In genomic region chr9:54738376-54738775, GRCm38 (mm10) we compare ENCODE assay signal across 8 mouse cellular contexts. TPM values are rescaled to one million over a fixed set of nuclear protein-coding genes. Genes with fewer than 3 reads are reported as not detected.
DNase-seq lines count a peak whose midpoint lies in the region; ATAC-seq lines count a peak whose summit lies in the region.

No protein-coding gene starts in this region.

- peak; percentile 17 for DNase-seq in cerebellum, adult 9-11 months
- peak; percentile 61 for DNase-seq in urinary bladder, postnatal 14 days (ENCODE audit: low spot score)
- DNase-seq in urinary bladder, adult 2 months (ENCODE audit: low spot score): no peak
- peak; percentile 48 for DNase-seq in fibroblast of lung, adult 2 months (ENCODE audit: low read depth)
- peak; percentile 60 to 64 for DNase-seq in kidney, postnatal 25 days
- DNase-seq in lung, postnatal 25 days (ENCODE audit: low spot score): peak; percentile 37
- peak; percentile 70 for DNase-seq in testis, postnatal 10 days (ENCODE audit: low spot score)

- ATAC-seq in cerebellum, adult (ENCODE audit: insufficient number of reproducible peaks, low FRiP score, low TSS enrichment): no peak

RNA-seq across cellular contexts. Expression of gene Wdr61, which starts 4.1 kb away (rescaled TPM):
- polyA plus RNA-seq in urinary bladder, adult 2 months (2012; rRNA removed): 98.1 and 141 TPM in 2 replicates

RNA-seq across cellular contexts. Expression of gene Crabp1, which starts 26.2 kb away (rescaled TPM):
- 0.08 and 0.15 TPM in 2 replicates for polyA plus RNA-seq in urinary bladder, adult 2 months (2012; rRNA removed)

RNA-seq across cellular contexts. Expression of gene Dnaja4, which starts 39.7 kb away (rescaled TPM):
- polyA plus RNA-seq in urinary bladder, adult 2 months (2012; rRNA removed): 18.5 and 19.1 TPM in 2 replicates
